ENCODE assay signal across 28 mouse cellular contexts in genomic region chr13:93352030-93352429, GRCm38 (mm10). TPM values are rescaled to one million over a fixed set of nuclear protein-coding genes. Genes with fewer than 3 reads are reported as not detected.
DNase-seq lines count a peak whose midpoint lies in the region; ATAC-seq lines count a peak whose summit lies in the region.
"Had no signal": no experiment of that assay in that cellular context is flagged by ENCODE, and none has a peak within 500 bp of the region (broad histone marks: within the 10 kb centered on the region; RNA-seq: fewer than 3 reads in every experiment).

No protein-coding gene starts in this region.

- H3K27ac ChIP-seq in liver, embryonic 15.5 days (replicated peaks), result peak overlapping the region; percentile 26; the same call in 1 of the 2 replicates
- H3K27ac ChIP-seq: hindbrain, embryonic 10.5 days; hindbrain, embryonic 15.5 days; kidney, postnatal 0 days; limb, embryonic 10.5 days; limb, embryonic 15.5 days; lung, embryonic 15.5 days; midbrain, embryonic 12.5 days; neural tube, embryonic 12.5 days had no signal

- no peak overlapping the region for H3K4me3 ChIP-seq in liver, embryonic 15.5 days (replicated peaks)
- H3K4me3 ChIP-seq: heart, embryonic 12.5 days; hindbrain, embryonic 10.5 days; hindbrain, embryonic 15.5 days; limb, embryonic 10.5 days; limb, embryonic 15.5 days; lung, embryonic 15.5 days; midbrain, embryonic 12.5 days; myocyte; neural tube, embryonic 12.5 days had no signal

- 0 out of 2 replicates have a peak, but pooled peaks cover 3% of the 10 kb centered on the region for H3K36me3 ChIP-seq in liver, embryonic 15.5 days (replicated peaks)
- H3K36me3 ChIP-seq: lung, embryonic 15.5 days had no signal

- intact Hi-C loops in heart, postnatal 36 days (cut with DNase I), result no loop called here
- intact Hi-C loops in heart, postnatal 10 days (cut with DNase I), result no loop called here

- peaks cover 16% of the 10 kb centered on the region for H3K4me1 ChIP-seq in liver, embryonic 15.5 days (replicated peaks)
- H3K4me1 ChIP-seq: heart, embryonic 12.5 days; hindbrain, embryonic 10.5 days; hindbrain, embryonic 15.5 days; lung, embryonic 15.5 days; midbrain, embryonic 12.5 days; neural tube, embryonic 12.5 days had no signal

- WGBS in liver, embryonic 15.5 days (ENCODE audit: insufficient replicate concordance), result 56% methylated on average over 2 of the region's 2 CpGs

- DNase-seq in heart, adult 11 months, result peak; percentile 64
- no peak for DNase-seq in heart, postnatal 36 days
- DNase-seq in 416B (ENCODE audit: low read depth), result peak; percentile 46
- DNase-seq in fibroblast of lung, adult 2 months (ENCODE audit: low read depth), result peak; percentile 26
- DNase-seq in urinary bladder, postnatal 4 days (ENCODE audit: low spot score in 2 of 2), result no peak
- no peak for DNase-seq in heart, postnatal 10 days
- DNase-seq: adrenal gland, postnatal 14 days; cerebellum, adult 18-20 months; cerebellum, postnatal 10 days; gastrocnemius, postnatal 25 days; heart, adult 18-20 months; kidney, adult 18-20 months; layer of hippocampus, postnatal 36 days had no signal

- ATAC-seq in liver, embryonic 15.5 days (ENCODE audit: insufficient read depth), result peak; percentile 64
- ATAC-seq: forebrain, embryonic 14.5 days; inflammation-experienced regulatory T-cells, adult 6 months; Patski had no signal

- H3K9ac ChIP-seq in liver, embryonic 15.5 days, result no peak overlapping the region
- H3K9ac ChIP-seq: heart, embryonic 12.5 days; hindbrain, embryonic 15.5 days; limb, embryonic 15.5 days; lung, embryonic 15.5 days; midbrain, embryonic 12.5 days; neural tube, embryonic 12.5 days had no signal

- no peaks in the 10 kb centered on the region for H3K9me3 ChIP-seq in liver, embryonic 15.5 days (replicated peaks)
- H3K9me3 ChIP-seq: G1E; heart, embryonic 12.5 days; hindbrain, embryonic 10.5 days; hindbrain, embryonic 15.5 days; limb, embryonic 10.5 days; limb, embryonic 15.5 days; lung, embryonic 15.5 days; midbrain, embryonic 12.5 days; neural tube, embryonic 12.5 days had no signal

- H3K27me3 ChIP-seq in liver, embryonic 15.5 days, result no peaks in the 10 kb centered on the region
- H3K27me3 ChIP-seq: heart, embryonic 12.5 days; hindbrain, embryonic 15.5 days; limb, embryonic 15.5 days; lung, embryonic 15.5 days; midbrain, embryonic 12.5 days; neural tube, embryonic 12.5 days; Patski had no signal

- no peak overlapping the region for H3K4me2 ChIP-seq in liver, embryonic 15.5 days
- H3K4me2 ChIP-seq: heart, embryonic 12.5 days; hindbrain, embryonic 15.5 days; limb, embryonic 15.5 days; lung, embryonic 15.5 days; midbrain, embryonic 12.5 days; neural tube, embryonic 12.5 days had no signal

RNA-seq across cellular contexts. Expression of gene Homer1, which starts 52.6 kb away (rescaled TPM):
- total RNA-seq in heart, postnatal 36 days (2021), result 10 to 100 TPM; 49.5 to 66.8 TPM
- 2.3 and 2.4 TPM in 2 replicates for polyA plus RNA-seq in liver, embryonic 15.5 days (2015; fragmentation: Nextera tagmentation; extraction: Ambion mirVana)
- total RNA-seq in heart, postnatal 10 days (2021), result 10 to 100 TPM; 52.5 to 75.6 TPM

Comparison
In these comparisons a context has a peak if more than half of its experiments do, and no peak if none do; other contexts are left out.
1. DNase-seq: peak in heart, adult 11 months (single experiment), 416B (single experiment) and fibroblast of lung, adult 2 months (single experiment); none in heart, postnatal 36 days (0 of 2), urinary bladder, postnatal 4 days (0 of 2) and heart, postnatal 10 days (0 of 2).